Mouse (Mus musculus) heart, postnatal 4 days (tissue): Measurements from ENCODE around the gene Olfr156. TPM values are rescaled to one million over a fixed set of nuclear protein-coding genes. Genes with fewer than 3 reads are reported as not detected.

Experiments
- total RNA-seq, 2 experiments: library from RNA; stranded (reverse); gene quantifications; 2 replicates each; pipeline ENCODE4 v1.2.3; 2021

Gene Olfr156
- total RNA-seq, 2 experiments from 2014 or later: not detected

Other genes with a start within 250 kb of the Olfr156 start
- 10 to 100 TPM; 38.6 to 39.1 TPM for gene Rgp1, start 245.2 kb downstream of the Olfr156 start, total RNA-seq
- 10 to 100 TPM; 17.7 to 17.8 TPM for gene Gba2, start 245.0 kb downstream of the Olfr156 start, total RNA-seq
- gene Msmp, start 239.4 kb downstream of the Olfr156 start, total RNA-seq: under 1 TPM in 1 of 2 experiments, not detected in 1; 0.52 TPM
- 10 to 100 TPM; 35.1 to 35.8 TPM for gene Npr2, start 192.0 kb downstream of the Olfr156 start, total RNA-seq
- gene Spag8, start 170.3 kb downstream of the Olfr156 start, total RNA-seq: under 1 TPM in 1 of 2 experiments, not detected in 1; 0.32 TPM
- 10 to 100 TPM; 92.2 to 98.4 TPM for gene Hint2, start 167.4 kb downstream of the Olfr156 start, total RNA-seq
- 10 to 100 TPM; 15.4 to 17.9 TPM for gene Tmem8b, start 154.9 kb downstream of the Olfr156 start, total RNA-seq
- under 1 TPM in 1 of 2 experiments, not detected in 1; 0.23 TPM for gene Fam221b, start 154.8 kb downstream of the Olfr156 start, total RNA-seq
- gene Olfr70, start 123.1 kb downstream of the Olfr156 start, total RNA-seq: not detected
- gene Olfr71, start 113.6 kb downstream of the Olfr156 start, total RNA-seq: not detected
- gene Hrct1, start 96.7 kb downstream of the Olfr156 start, total RNA-seq: 1 to 10 TPM; 3.2 to 3.4 TPM
- gene Spaar, start 93.9 kb downstream of the Olfr156 start, total RNA-seq: 1 to 10 TPM; 2.0 to 2.3 TPM
- not detected for gene Olfr159, start 52.9 kb downstream of the Olfr156 start, total RNA-seq
- not detected for gene Olfr157, start 16.3 kb upstream of the Olfr156 start, total RNA-seq
- gene Olfr155, start 27.7 kb upstream of the Olfr156 start, total RNA-seq: not detected
- 10 to 100 TPM; 11.7 to 11.9 TPM for gene Reck, start 51.6 kb upstream of the Olfr156 start, total RNA-seq
- gene Glipr2, start 133.5 kb upstream of the Olfr156 start, total RNA-seq: 10 to 100 TPM; 31.0 to 32.9 TPM
- gene Ccin, start 159.6 kb upstream of the Olfr156 start, total RNA-seq: under 1 TPM; 0.26 to 0.47 TPM
- gene Clta, start 180.6 kb upstream of the Olfr156 start, total RNA-seq: 100 to 1,000 TPM; 108 TPM